Mouse (Mus musculus) heart, postnatal 14 days (tissue): Measurements from ENCODE around the gene Tdg. TPM values are rescaled to one million over a fixed set of nuclear protein-coding genes. Genes with fewer than 3 reads are reported as not detected.
"Not testable (repeated sequence)": the region's sequence is repeated elsewhere in the genome, so short reads cannot be mapped to it uniquely, and the experiment has no call there.

ENCODE experiments used
- DNase-seq, 2 experiments: peaks; one replicate each; pipeline ENCODE4 v3.0.0; 2021 to 2022
- intact Hi-C: fragments of 180-260 bp; cut with DNase I; formaldehyde crosslinking; loops from one replicate; pipeline ENCODE4 v1.15.1; 2025
- long read RNA-seq, 2 experiments: library from polyadenylated mRNA; stranded (forward); transcript quantifications; one replicate each; pipeline ENCODE4 v2.0.0; 2021
- total RNA-seq, 2 experiments: library from RNA; stranded (reverse); gene quantifications; 2 replicates each; pipeline ENCODE4 v1.2.3; 2021

Tdg gene
- 10 to 100 TPM; 22.9 to 23.8 TPM for total RNA-seq
- long read RNA-seq, experiment 1, transcript Tdg-201 (10 exons, 2,959 nt), result minor isoform, 10 of 55 reads
- long read RNA-seq, experiment 1, transcript Tdg-208 (10 exons, 3,502 nt), result major isoform, 37 of 55 reads
- long read RNA-seq, experiment 1, partial matches to known transcripts, result 0 of 55 reads
- long read RNA-seq, experiment 1, other reads (novel, unspliced or antisense), result 8 of 55 reads
- long read RNA-seq, experiment 2, transcript Tdg-208 (10 exons, 3,502 nt), result major isoform, 38 of 53 reads
- long read RNA-seq, experiment 2, partial matches to known transcripts, result 1 of 53 reads
- long read RNA-seq, experiment 2, other reads (novel, unspliced or antisense), result 10 of 53 reads

DNA sequence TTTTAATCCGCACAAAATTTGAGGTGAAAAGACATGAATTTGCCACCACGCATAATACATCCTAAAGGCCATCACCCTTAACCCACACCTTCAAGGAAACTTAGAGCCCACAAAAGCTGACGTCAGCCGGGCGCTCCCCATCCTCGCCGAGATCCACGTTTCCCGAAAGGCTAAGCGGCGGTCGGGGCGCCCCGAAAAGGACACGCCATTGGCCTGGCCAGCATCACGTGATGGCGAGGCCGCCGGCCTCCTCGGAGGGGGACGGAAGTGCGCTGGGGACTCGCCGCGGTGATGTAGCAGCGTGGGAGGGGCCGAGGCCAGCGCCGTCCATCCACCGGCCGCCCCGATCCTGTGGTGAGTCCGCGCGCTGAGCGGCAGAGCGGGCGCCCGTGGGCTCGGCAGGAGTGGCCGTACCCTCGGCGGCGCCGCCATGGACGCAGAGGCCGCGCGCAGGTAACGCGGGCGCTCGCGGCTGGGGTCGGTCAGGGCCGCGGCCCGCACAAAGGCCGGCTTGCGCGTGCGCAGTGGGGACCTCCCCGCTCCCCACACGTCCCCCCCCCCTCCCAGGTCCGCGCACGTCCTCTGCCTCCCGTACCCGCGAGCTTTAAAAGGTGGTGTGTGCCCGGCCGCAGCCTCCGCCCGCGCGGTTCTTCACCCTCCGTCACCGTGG is at the start of gene Tdg:
TSS of gene Tdg (plus strand) at position 243 of the 670 bp plus-strand sequence.
- intact Hi-C loops, result not testable (repeated sequence)
- peak; percentile 89 to 91 for DNase-seq

- intact Hi-C loops, result not testable (repeated sequence)
These were observed 40.0 kb upstream of the Tdg start for GRCm38 (mm10) chr10:82589673-82590072.

DNA sequence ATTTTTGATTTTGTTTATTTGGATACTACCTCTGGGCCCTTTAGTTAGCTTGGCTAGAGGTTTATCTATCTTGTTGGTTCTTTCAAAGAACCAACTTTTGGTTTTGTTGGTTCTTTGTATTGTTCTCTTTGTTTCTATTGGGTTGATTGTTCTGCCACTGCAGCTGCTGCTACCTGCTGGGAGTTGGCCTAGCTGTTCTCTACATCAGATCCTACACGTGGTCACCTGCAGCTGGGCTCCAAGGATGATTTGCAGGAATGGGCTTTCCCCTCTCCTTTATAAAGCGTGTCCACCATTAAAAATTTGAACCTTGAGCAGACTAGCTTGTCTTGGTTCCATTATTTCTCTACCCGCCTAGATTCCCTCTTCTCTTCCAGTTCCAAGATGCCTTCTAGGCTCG is 35.2 kb upstream of the Tdg start:
- DNase-seq, intact Hi-C loops: not testable (repeated sequence)

More at GRCm38 (mm10) chr10:82589673-82590072, 40.0 kb upstream of the Tdg start:
- DNase-seq, result not testable (repeated sequence)

DNA sequence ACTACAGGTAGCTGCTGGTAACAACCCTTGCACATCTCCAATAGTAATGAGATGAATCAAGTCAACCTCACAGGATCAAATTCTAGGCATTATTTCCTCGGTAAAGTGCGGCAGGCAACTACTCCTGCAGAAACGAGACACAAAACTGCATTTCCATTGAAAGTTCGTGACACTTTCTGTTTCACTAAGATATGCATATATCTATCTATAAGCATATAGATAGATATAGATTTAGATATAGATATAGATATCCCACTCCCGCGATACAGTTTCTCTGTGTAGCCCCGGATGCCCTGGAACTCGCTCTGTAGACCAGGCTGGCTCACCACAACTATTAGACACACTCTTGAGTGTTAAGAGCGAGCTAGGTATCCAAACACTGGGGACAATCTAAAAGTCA is 7.4 kb upstream of the Tdg start:
- DNase-seq, result no peak
- intact Hi-C loops, result no loop called here

- peak; percentile 90 to 91 for DNase-seq
These were observed 6.7 kb upstream of the Tdg start, which contains the start of gene 1190007I07Rik for GRCm38 (mm10) chr10:82622671-82623552. Gene 1190007I07Rik, minus strand, starts transcription at chr10:82623228.

GRCm38 (mm10) chr10:82623553-82623932 is 6.1 kb upstream of the Tdg start:
- intact Hi-C loops, result not testable (repeated sequence)

More at GRCm38 (mm10) chr10:82622671-82623552, 6.7 kb upstream of the Tdg start, which contains the start of gene 1190007I07Rik:
- intact Hi-C loops, result no loop called here

GRCm38 (mm10) chr10:82629111-82629585 is 480 bp upstream of the Tdg start:
- intact Hi-C loops, result no loop called here
- DNase-seq, result no peak

More at GRCm38 (mm10) chr10:82623553-82623932, 6.1 kb upstream of the Tdg start:
- not testable (repeated sequence) for DNase-seq

GRCm38 (mm10) chr10:82630497-82630896 is 869 bp downstream of the Tdg start:
- DNase-seq, result no peak
- intact Hi-C loops, result no loop called here

- no peak for DNase-seq
- intact Hi-C loops, result no loop called here
These were observed 1.5 kb downstream of the Tdg start for GRCm38 (mm10) chr10:82631133-82631532.

DNA sequence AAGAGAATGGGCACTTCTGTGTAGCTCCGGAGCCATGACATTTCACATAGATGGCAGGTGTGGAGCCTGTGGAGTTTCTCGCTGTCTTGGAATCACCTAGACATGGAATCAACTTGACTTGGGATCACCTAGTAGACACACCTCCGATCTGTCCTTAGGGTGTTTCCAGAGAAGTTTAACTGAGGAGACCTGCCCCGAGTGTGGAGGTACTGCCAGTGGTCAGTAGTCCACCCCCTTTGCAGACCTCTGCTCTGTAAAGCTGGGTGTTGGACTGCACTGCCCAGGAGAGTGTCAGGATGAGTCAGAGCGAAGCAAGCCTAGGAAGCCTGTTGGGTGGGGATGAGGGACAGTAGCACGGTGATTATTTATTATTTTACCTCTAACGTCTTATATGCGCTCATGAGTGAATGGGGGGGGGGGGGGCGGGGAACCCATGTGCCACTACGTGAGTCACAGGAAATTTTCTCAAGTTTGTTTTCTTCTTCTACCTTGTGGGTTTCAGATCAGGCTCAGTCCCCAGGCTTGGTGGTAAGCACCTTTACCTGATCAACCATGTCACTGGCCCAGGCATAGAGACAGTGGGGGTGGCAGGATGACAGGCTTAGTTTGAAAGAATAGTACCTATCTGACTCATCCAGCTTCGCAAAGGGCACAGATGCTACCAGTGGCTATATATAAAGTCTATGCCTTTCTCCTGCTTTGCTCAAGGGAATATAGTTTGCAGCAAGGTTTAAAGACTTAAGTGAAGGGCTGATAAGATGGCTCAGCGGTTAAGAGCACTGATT is 3.1 kb downstream of the Tdg start:
- no peak for DNase-seq
- intact Hi-C loops, result no loop called here

DNA sequence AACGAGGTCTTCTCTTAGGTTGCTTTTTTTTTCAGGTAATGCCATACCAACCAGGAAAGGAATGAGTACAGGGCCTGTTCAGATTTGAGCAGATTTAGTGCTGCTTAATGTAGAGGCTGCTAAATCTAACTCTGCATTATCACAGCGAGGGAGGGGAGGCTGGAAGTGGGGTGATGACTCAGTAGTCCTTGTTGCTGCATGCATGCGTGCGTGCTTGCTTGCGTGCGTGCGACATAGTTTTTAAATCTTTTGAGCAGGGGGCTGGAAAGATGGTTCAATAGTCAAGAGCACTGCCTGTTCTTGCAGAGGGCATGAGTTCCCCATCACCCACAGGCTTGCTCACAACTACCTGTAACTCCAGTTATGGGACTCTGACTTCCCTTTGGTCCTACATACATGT is 4.7 kb downstream of the Tdg start:
- DNase-seq, result no peak
- intact Hi-C loops, result no loop called here

GRCm38 (mm10) chr10:82636321-82636720 is 6.7 kb downstream of the Tdg start:
- no peak for DNase-seq
- intact Hi-C loops, result no loop called here

DNA sequence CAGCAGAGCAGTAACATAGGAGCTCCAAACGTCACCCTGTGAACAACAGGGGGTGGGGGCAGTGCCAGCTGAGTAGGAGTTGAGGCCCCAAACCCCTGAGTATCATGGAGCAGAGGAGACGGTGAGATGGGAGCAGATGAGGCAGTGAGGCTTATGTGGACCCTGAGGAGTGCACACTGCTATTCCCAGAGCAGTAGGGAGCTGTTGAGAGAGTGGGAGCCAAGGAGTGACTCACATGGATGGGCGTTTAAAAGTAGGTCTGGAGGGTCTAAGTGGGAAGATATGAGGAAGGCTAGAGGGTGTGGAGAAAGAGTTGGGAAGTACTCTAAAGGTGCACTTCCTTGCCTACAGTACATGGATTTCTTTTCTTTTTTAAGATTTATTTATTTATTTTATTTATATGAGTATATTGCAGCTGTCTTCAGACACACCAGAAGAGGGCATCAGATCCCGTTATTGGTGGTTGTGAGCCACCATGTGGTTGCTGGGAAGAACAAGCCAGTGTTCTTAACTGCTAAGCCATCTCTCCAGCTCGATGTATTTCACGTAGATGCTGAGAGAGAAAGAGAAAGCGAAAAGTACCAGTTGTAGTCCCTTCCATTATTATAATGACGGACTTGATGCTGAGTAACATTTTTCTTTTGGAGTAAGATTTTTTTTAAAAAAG is 9.5 kb downstream of the Tdg start:
- DNase-seq, result no peak
- intact Hi-C loops, result no loop called here

GRCm38 (mm10) chr10:82641481-82641880 is 11.9 kb downstream of the Tdg start:
- intact Hi-C loops, result no loop called here
- no peak for DNase-seq

DNA sequence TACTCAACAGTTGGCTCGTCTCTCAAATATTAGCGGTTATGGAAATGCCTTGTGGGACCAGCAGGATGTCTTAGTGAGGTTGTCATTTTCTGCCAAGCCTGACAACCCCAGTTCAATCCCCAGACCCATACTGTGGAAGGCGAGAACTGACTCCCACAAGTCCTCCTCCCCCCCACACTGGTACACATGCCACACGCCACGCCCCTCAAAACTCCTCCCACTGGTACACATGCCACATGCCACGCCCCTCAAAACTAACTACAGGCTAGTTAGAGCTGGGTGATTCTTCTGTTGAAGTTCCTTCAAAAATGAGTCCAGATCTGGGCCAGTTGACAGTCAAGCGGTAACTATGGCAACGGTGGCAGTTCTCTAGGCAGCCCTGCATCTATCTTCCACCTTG is 16.5 kb downstream of the Tdg start:
- intact Hi-C loops, result no loop called here
- DNase-seq, result no peak

- intact Hi-C loops, result no loop called here
- DNase-seq, result no peak
These were observed 17.7 kb downstream of the Tdg start for GRCm38 (mm10) chr10:82647205-82647811.

DNA sequence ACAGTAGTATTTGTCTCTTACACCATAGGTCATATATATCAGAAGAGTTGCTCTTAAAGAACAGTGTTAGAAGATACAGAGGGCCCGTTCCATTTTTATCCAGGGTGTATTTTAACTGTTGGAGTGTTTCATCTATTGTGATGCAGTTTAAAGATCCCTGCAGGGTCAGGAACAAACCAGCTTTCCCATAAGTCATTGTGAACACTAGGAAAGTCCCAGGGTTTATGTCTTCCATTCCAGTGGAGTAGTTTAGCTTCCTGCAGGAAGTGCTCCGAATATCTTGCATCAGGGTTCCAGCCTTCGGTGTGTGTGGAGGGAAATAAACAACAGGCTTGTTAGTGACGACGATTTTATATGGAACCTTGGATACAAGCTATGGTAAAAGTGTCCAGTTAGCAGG is 21.6 kb downstream of the Tdg start:
- DNase-seq, result no peak
- intact Hi-C loops, result no loop called here

DNA sequence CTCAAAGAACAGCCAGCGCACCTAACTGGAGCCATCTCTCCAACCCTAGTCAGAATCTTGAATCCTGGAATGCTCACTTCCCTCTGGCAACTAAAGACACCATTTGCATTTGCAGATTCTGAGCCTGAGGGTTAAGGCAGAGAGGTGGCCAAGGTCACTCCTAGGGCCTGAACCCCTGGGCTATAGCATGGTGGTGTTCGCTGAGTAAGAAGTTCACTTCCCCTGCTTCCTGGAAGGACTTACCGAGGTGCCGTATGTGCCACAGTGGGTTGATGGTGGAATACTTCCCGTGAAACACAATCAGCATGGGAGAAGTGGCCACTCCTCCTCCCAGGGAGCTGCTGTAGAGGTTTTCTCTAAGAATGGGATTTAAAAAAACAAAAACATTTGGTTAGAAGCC is 23.0 kb downstream of the Tdg start:
- intact Hi-C loops, result no loop called here
- no peak for DNase-seq

DNA sequence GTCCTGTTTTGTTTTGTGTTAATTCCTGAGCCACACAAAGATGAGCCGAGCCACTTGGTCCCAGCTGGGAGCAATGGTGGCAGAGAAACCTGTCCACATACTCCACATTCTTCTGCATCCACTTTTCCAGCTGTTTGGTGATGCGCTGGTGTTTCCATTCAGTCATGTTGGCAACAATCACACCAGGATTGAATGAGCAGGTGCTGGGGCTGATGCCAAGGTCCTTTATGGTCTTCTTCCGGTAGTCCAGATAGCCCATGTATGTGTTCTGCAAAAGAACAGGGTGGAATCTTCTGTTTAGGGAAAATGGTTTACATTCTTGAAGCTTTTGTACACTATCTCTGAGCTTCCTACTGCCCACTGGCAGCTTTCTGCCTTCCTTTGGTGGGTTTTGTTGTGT is 25.0 kb downstream of the Tdg start:
- DNase-seq, result no peak
- intact Hi-C loops, result no loop called here
